Mouse (Mus musculus) megakaryocyte, adult 5-6 weeks (primary cell): ENCODE data around the gene Olfml2a. TPM values are rescaled to one million over a fixed set of nuclear protein-coding genes. Genes with fewer than 3 reads are reported as not detected.
"Not testable (repeated sequence)": the region's sequence is repeated elsewhere in the genome, so short reads cannot be mapped to it uniquely, and the experiment has no call there.

Experiments
- ATAC-seq: 2 replicates; pipeline ENCODE4 v1.8.0; 2016; ENCODE audit warnings: mild to moderate bottlenecking, inconsistent platforms; ENCODE audit not compliant: poor library complexity, severe bottlenecking
- total RNA-seq, 2 experiments: library from RNA; stranded (forward) in 1 of 2; stranded (reverse) in 1 of 2; fragments of 153-499, 151-499 nt in 1 of 2; fragments of 221-1000, 200-1000 nt in 1 of 2; gene quantifications; 2 replicates each; pipeline versions ENCODE4 v1.2.3 to v1.2.4; 2015 to 2017

Olfml2a gene
- total RNA-seq, 2 experiments from 2014 or later = 0.02 TPM; not detected in 1

DNA sequence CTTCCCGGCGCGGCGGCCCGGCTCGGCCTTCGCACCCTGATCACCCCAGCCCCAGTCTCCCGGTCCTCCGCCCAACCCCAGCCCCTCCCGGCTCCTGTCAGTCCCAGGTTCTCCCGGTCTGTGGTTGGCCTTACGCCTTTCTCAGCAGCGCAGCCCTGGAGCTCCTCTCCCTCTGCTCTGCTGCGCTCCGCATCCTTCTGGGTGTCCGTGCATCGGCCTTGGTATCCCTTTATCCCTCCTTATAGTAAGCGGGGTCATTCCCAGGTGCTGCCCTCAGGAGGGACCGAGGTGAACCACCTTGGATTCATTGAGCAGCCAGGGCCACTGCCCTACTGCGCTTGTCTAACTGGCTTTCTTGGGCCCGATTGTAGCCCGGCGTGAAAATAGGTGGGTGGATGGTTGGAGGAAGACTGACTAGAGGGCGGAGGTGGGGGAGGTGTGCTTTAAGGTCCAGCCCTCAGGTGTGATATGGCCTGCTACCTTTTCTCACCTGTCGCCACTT, 76.6 kb downstream of the Olfml2a start:
- 0 out of 2 replicates have a peak, but pooled peaks have one; percentile 0 for ATAC-seq

DNA sequence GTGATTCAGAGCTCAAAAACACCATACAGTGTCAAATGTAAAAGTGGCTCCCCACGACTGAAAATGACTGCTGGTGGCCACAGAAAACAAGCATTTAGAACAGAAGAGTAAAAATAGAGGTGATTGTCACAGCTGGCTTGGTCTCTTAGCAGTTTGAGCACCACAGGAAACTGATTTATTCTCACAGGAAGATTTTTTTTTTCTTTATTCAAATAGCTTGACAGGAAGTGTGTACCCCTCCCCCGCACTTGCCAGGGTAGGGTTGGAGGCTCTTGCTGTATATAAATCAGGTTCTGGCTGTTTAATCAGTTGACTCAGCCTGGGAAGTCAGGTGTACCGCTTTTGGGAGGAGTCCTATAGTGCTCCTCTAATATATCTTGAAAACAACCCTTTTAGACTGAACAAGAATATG, 77.2 kb downstream of the Olfml2a start:
- no peak for ATAC-seq

DNA sequence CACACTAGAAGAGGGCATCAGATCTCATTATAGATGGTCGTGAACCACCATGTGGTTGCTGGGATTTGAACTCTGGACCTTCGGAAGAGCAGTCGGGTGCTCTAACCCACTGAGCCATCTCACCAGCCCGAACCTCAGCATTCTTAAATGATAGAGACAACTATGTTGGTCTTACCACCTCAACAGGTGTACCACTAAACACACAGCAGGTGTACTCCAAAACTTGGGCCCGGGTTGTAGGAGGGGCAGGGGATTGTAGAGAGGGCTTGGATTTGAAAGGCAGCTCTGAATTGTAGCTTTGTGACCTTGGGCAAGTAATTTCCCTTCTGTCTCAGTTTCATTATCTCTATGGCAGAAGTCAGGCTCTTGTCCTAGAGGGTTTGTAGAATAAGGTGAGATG, 78.4 kb downstream of the Olfml2a start:
- ATAC-seq = not testable (repeated sequence)

DNA sequence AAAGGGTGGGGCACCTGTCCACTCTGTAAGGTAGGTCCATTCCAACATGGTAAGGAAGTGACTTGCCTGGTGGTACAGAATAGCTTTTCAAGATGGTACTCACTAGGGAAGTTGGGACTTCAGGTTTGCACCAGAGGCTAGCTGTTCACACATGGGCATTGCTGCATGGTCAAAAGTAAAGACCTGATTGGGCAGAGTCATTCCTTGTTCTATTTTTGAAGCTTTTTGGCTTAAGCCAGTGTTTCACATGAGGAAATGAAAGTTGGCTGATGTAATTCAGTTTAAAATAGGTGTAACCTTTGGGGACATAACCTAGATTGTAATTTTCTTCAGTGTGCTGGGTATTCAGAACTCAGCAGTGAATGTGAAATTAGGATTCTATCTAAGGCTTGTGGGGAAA, 79.5 kb downstream of the Olfml2a start:
- peak; percentile 41 for ATAC-seq

DNA sequence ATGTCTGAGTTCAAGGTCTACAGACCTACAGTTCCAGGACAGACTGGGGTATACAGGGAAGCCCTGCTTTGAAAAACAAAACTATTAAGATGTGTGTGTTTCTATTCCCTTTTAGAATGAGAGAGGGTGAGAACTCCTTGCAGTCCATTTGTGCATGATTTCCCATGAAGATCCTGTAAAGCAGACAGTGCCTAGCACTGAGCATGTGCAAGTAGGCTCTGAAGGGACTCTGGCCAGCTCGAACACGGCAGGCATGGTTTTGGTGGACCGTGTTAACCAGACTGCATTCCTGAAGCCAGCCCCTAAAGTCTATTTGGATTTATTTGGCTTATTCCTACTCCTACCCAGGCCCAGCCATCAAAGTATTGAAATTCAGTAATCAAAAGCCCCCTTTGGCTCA, 80.2 kb downstream of the Olfml2a start:
- ATAC-seq = no peak

DNA sequence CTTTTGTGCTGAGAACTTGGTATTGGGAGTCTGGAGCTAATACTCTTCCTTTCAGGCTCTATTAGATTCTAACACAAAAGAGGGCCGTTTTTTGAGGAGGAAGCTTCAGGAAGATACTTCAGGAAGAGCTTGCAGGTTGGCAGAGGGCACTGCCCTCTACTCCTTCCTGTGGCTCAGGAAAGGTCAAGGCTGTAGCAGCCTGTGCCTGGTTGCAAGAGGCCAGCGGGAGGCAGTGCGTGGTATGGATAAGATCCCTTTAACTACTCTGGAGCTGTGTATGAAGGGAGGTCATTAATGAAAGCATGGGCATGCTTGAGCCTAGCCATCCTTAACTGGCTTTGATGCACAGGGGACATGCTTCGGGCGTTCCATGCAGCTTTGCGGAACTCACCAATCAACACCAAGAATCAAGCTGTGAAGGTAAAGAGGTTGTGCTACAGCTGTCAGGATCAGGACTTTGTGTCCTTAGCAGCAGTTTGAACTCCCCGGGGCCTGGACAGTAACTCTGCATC, 81.0 kb downstream of the Olfml2a start:
- no peak for ATAC-seq

Other genes starting within 250 kb of the Olfml2a start
- not detected in 2 replicates for gene Nr5a1, start 217.4 kb upstream of the Olfml2a start, total RNA-seq (2015)
- gene Nr5a1, start 217.4 kb upstream of the Olfml2a start, total RNA-seq (2017) = not detected in 2 replicates
- gene Nr6a1, start 4.3 kb upstream of the Olfml2a start, total RNA-seq (2015) = 0.34 and 0.51 TPM in 2 replicates
- gene Nr6a1, start 4.3 kb upstream of the Olfml2a start, total RNA-seq (2017) = 0.92 and 3.7 TPM in 2 replicates
- gene Wdr38, start 65.5 kb downstream of the Olfml2a start, total RNA-seq (2015) = 0.29 and 0.34 TPM in 2 replicates
- gene Wdr38, start 65.5 kb downstream of the Olfml2a start, total RNA-seq (2017) = 0.16 and 0.84 TPM in 2 replicates
- gene Arpc5l, start 73.4 kb downstream of the Olfml2a start, total RNA-seq (2015) = 65.4 and 69.5 TPM in 2 replicates
- 38.7 and 49.5 TPM in 2 replicates for gene Arpc5l, start 73.4 kb downstream of the Olfml2a start, total RNA-seq (2017)
- gene Rpl35, start 73.6 kb downstream of the Olfml2a start, total RNA-seq (2015) = 377 and 387 TPM in 2 replicates
- 757 and 843 TPM in 2 replicates for gene Rpl35, start 73.6 kb downstream of the Olfml2a start, total RNA-seq (2017)
- 10.4 and 11.8 TPM in 2 replicates for gene Golga1, start 133.6 kb downstream of the Olfml2a start, total RNA-seq (2015)
- 22.1 and 24.6 TPM in 2 replicates for gene Golga1, start 133.6 kb downstream of the Olfml2a start, total RNA-seq (2017)